Mouse (Mus musculus) mature B cell (primary cell): Measurements from ENCODE around the gene Pcdh7.
"Not testable (repeated sequence)": the region's sequence is repeated elsewhere in the genome, so short reads cannot be mapped to it uniquely, and the experiment has no call there.

Experiments
- in situ Hi-C: fragments of 300-500 bp; cut with MboI; formaldehyde crosslinking; loops from 2 replicates; pipeline ENCODE4 v1.14.3; 2019

The Pcdh7 gene

GRCm38 (mm10) chr5:58118930-58119611 is 401.3 kb downstream of the Pcdh7 start:
- in situ Hi-C loops, result no loop called here

DNA sequence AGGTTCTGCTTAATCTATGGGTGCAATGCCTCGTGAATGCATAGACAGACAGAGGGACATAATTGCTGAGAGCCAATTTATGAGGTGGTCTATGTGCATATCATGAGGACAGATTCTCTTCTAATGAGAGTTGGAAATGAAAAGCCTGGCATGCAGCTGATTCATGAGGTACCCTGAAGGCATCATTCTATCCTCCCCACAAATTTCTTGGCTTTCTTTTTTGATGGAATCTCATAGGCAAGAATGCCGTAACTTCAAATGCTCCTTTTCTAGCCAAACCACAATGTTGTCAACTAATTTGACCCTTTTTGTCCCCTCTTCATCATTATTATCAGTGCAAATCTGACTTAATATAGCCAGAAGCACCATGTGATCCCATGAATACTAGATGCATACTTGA is 426.1 kb downstream of the Pcdh7 start:
- in situ Hi-C loops, result no loop called here

DNA sequence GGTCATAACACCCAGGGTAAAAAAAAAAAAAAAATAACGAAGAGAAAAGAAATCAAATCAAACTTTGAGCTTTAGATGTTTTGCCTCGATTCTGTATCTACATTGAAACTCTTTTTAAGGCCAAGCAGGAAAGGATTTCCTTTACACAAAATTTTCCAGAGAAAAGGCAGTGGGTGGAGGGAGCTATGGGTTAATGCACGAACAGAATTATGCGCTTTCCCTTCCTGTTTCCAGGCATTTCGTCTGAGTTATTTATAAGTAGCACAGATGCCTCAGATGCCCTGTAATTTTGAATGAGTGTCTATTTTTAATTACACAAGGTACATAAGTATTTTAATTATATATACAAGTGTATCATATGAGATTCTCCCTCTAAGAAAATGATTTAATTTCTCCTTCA is 436.2 kb downstream of the Pcdh7 start:
- in situ Hi-C loops, result no loop called here

GRCm38 (mm10) chr5:58172218-58172617 is 454.5 kb downstream of the Pcdh7 start:
- in situ Hi-C loops, result no loop called here

- in situ Hi-C loops, result not testable (repeated sequence)
Measured at GRCm38 (mm10) chr5:58174335-58174734, 456.6 kb downstream of the Pcdh7 start.

DNA sequence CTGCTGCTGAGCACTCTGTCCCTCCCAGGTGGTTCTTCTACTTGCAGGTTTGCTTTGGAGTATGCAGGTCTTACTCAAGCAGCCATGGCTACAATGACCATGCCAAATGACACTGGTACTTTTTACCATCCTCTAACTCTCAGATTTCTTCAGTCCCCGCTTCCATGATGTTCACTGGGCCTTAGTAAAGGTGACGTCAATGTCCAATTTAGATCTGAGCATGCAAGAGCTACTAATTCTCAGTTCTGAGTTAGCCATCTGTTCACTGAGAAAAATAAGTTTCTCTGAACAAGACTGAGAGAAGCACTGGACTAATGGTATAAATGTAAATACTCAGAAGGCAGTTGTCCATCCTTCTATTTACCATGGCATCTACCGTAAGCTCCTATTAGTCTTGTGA is 457.8 kb downstream of the Pcdh7 start:
- in situ Hi-C loops, result no loop called here
